Mouse (Mus musculus): ENCODE results near the gene Acrbp. TPM values are rescaled to one million over a fixed set of nuclear protein-coding genes. Genes with fewer than 3 reads are reported as not detected.
A peak's percentile ranks its signal among the peaks of the same experiment; 100 is the strongest.

Gene Acrbp
- polyA plus RNA-seq, 2 experiments, result 1.3 to 3.1 TPM

- Histone ChIP-seq H3K4me1 (replicated peaks; ENCODE audit: control insufficient read depth in 2 of 2, insufficient read depth in 2 of 2, low read length in 1 of 2) (peaks cover 18% of the 10 kb centered on the region in 2 experiments), H3K27ac (no peak overlapping the region), H3K9me3 (ENCODE audit: control insufficient read depth, low read length) (no peaks in the 10 kb centered on the region), H3K27me3 (ENCODE audit: control insufficient read depth, insufficient read depth, low read length) (no peaks in the 10 kb centered on the region), H3K9ac (replicated peaks) (no peak overlapping the region), H3K4me2 (ENCODE audit: low read depth) (no peak overlapping the region), H3K36me3 (replicated peaks; ENCODE audit: control insufficient read depth, insufficient read depth, low read depth) (no peaks in the 10 kb centered on the region), H3K4me3 (ENCODE audit: insufficient read depth in 1 of 2, low read depth in 2 of 2, low read length in 2 of 2) (no peak overlapping the region)
- ATAC-seq (ENCODE audit: insufficient read depth) (no peak), DNase-seq (ENCODE audit: low read depth in 3 of 3, low spot score in 3 of 3) (no peak)
- WGBS (ENCODE audit: insufficient replicate concordance), result 43% methylated on average over 8 of the region's 8 CpGs
- no peak for TF ChIP-seq CTCF (IDR thresholded peaks at IDR 0.05; ENCODE audit: low read depth)
- no peak for TF ChIP-seq EP300 (IDR thresholded peaks at IDR 0.05; ENCODE audit: low read depth)
These were observed 24.3 kb downstream of the Acrbp start for GRCm38 (mm10) chr6:125073825-125074224.

GRCm38 (mm10) chr6:125081394-125081793 lies 31.9 kb downstream of the Acrbp start:
- TF ChIP-seq CTCF (IDR thresholded peaks at IDR 0.05; ENCODE audit: low read depth) (no peak), EP300 (IDR thresholded peaks at IDR 0.05; ENCODE audit: low read depth) (no peak)
- no peak overlapping the region for H3K9ac ChIP-seq (replicated peaks)
- 46% methylated on average over 25 of the region's 25 CpGs for WGBS (ENCODE audit: insufficient replicate concordance)
- H3K27me3 ChIP-seq (ENCODE audit: control insufficient read depth, insufficient read depth, low read length), result no peaks in the 10 kb centered on the region; the same call in 1 of the 2 replicates
- peak overlapping the region; percentile 68 for H3K4me2 ChIP-seq (ENCODE audit: low read depth)
- ATAC-seq (ENCODE audit: insufficient read depth) (no peak), DNase-seq (ENCODE audit: low read depth in 3 of 3, low spot score in 3 of 3) (no peak)
- no peaks in the 10 kb centered on the region for H3K9me3 ChIP-seq (ENCODE audit: control insufficient read depth, low read length)
- H3K36me3 ChIP-seq (replicated peaks; ENCODE audit: control insufficient read depth, insufficient read depth, low read depth), result no peaks in the 10 kb centered on the region
- peak overlapping the region; percentile 38 to 43 for H3K4me3 ChIP-seq (ENCODE audit: insufficient read depth in 1 of 2, low read depth in 2 of 2, low read length in 2 of 2)
- no peak overlapping the region for H3K27ac ChIP-seq
- 0 out of 4 replicates have a peak, but pooled peaks cover 0 to 5% of the 10 kb centered on the region in 2 experiments for H3K4me1 ChIP-seq (replicated peaks; ENCODE audit: control insufficient read depth in 2 of 2, insufficient read depth in 2 of 2, low read length in 1 of 2)

GRCm38 (mm10) chr6:125081797-125082560 lies 32.5 kb downstream of the Acrbp start:
- Histone ChIP-seq H3K4me2 (ENCODE audit: low read depth) (peak overlapping the region; percentile 68), H3K9ac (replicated peaks) (no peak overlapping the region), H3K36me3 (replicated peaks; ENCODE audit: control insufficient read depth, insufficient read depth, low read depth) (no peaks in the 10 kb centered on the region), H3K4me3 (ENCODE audit: insufficient read depth in 1 of 2, low read depth in 2 of 2, low read length in 2 of 2) (peak overlapping the region; percentile 38 to 43), H3K27ac (no peak overlapping the region), H3K9me3 (ENCODE audit: control insufficient read depth, low read length) (no peaks in the 10 kb centered on the region), H3K4me1 (replicated peaks; ENCODE audit: control insufficient read depth in 2 of 2, insufficient read depth in 2 of 2, low read length in 1 of 2) (0 out of 4 replicates have a peak, but pooled peaks cover 0 to 5% of the 10 kb centered on the region in 2 experiments), H3K27me3 (ENCODE audit: control insufficient read depth, insufficient read depth, low read length) (no peaks in the 10 kb centered on the region; the same call in 1 of the 2 replicates)
- 35% methylated on average over 45 of the region's 45 CpGs for WGBS (ENCODE audit: insufficient replicate concordance)
- TF ChIP-seq CTCF (IDR thresholded peaks at IDR 0.05; ENCODE audit: low read depth), result peak; percentile 97
- no peak for TF ChIP-seq EP300 (IDR thresholded peaks at IDR 0.05; ENCODE audit: low read depth)
- DNase-seq (ENCODE audit: low read depth in 3 of 3, low spot score in 3 of 3) (peak; percentile 71 to 78 (median 76)), ATAC-seq (ENCODE audit: insufficient read depth) (peak; percentile 83)

- no peak for TF ChIP-seq CTCF (IDR thresholded peaks at IDR 0.05; ENCODE audit: low read depth)
- TF ChIP-seq EP300 (IDR thresholded peaks at IDR 0.05; ENCODE audit: low read depth), result no peak
- H3K27me3 ChIP-seq (ENCODE audit: control insufficient read depth, insufficient read depth, low read length), result no peaks in the 10 kb centered on the region; the same call in 1 of the 2 replicates
- 74% methylated on average over 7 of the region's 7 CpGs for WGBS (ENCODE audit: insufficient replicate concordance)
- no peak overlapping the region for H3K27ac ChIP-seq
- no peak overlapping the region for H3K4me2 ChIP-seq (ENCODE audit: low read depth)
- no peak for DNase-seq (ENCODE audit: low read depth in 3 of 3, low spot score in 3 of 3)
- no peaks in the 10 kb centered on the region for H3K9me3 ChIP-seq (ENCODE audit: control insufficient read depth, low read length)
- no peak overlapping the region for H3K4me3 ChIP-seq (ENCODE audit: insufficient read depth in 1 of 2, low read depth in 2 of 2, low read length in 2 of 2)
- H3K9ac ChIP-seq (replicated peaks), result no peak overlapping the region
- no peak for ATAC-seq (ENCODE audit: insufficient read depth)
- no peaks in the 10 kb centered on the region for H3K36me3 ChIP-seq (replicated peaks; ENCODE audit: control insufficient read depth, insufficient read depth, low read depth)
- peaks cover 0 to 6% of the 10 kb centered on the region in 2 experiments; a peak in 1 of 4 replicates for H3K4me1 ChIP-seq (replicated peaks; ENCODE audit: control insufficient read depth in 2 of 2, insufficient read depth in 2 of 2, low read length in 1 of 2)
These were observed 33.4 kb downstream of the Acrbp start for GRCm38 (mm10) chr6:125082801-125083386.

GRCm38 (mm10) chr6:125084424-125084823 lies 34.9 kb downstream of the Acrbp start:
- TF ChIP-seq CTCF (IDR thresholded peaks at IDR 0.05; ENCODE audit: low read depth), result peak; percentile 89
- TF ChIP-seq EP300 (IDR thresholded peaks at IDR 0.05; ENCODE audit: low read depth), result no peak
- Histone ChIP-seq H3K9me3 (ENCODE audit: control insufficient read depth, low read length) (no peaks in the 10 kb centered on the region), H3K4me2 (ENCODE audit: low read depth) (no peak overlapping the region), H3K4me1 (replicated peaks; ENCODE audit: control insufficient read depth in 2 of 2, insufficient read depth in 2 of 2, low read length in 1 of 2) (peaks cover 12 to 14% of the 10 kb centered on the region in 2 experiments), H3K27ac (no peak overlapping the region), H3K27me3 (ENCODE audit: control insufficient read depth, insufficient read depth, low read length) (no peaks in the 10 kb centered on the region; the same call in 1 of the 2 replicates), H3K9ac (replicated peaks) (no peak overlapping the region), H3K4me3 (ENCODE audit: insufficient read depth in 1 of 2, low read depth in 2 of 2, low read length in 2 of 2) (no peak overlapping the region), H3K36me3 (replicated peaks; ENCODE audit: control insufficient read depth, insufficient read depth, low read depth) (no peaks in the 10 kb centered on the region)
- DNase-seq (ENCODE audit: low read depth in 3 of 3, low spot score in 3 of 3) (no peak), ATAC-seq (ENCODE audit: insufficient read depth) (no peak)
- 9% methylated on average over 4 of the region's 4 CpGs for WGBS (ENCODE audit: insufficient replicate concordance)
